Mouse (Mus musculus): ENCODE measurements around the gene Trip12.

Gene Trip12

DNA sequence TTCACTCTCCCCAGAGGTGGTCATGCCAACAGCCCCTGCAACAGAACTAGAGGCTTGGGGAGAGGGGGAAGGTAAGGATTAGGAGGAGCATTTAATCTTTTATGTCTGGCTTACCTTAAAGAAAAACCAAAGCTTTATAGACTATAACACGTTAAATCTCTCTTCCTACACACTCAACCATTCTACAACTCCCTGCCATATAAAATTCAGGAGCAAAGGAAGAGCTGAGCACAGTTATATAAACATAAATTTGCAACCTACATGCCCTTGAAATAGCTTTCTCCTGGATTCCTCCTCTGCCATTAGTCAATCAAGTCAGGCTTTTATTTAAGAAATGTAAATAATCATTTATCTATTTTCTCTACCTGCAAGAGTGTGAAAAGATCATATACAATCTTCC, 62.9 kb downstream of the Trip12 start:
- no peak for DNase-seq

DNA sequence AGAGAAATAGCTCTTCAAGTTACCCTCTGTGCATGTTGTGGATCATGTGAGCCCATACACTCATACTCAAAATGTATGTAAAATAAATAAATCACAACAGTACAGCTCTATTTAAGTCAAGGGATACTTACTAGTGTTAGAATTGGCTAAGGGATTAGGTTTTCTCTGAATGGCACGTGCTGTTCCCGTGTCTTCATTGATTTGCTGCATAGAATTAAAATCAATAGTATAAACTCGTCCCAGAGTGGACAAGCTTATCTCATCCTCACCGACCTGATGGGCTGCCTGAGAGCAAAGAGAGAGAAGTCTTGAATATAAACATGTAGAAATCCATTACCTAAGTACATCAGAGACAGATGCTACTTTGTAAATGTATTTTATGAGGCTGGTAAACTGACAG, 81.5 kb downstream of the Trip12 start:
- no peak for DNase-seq

GRCm38 (mm10) chr1:84742156-84742555, 98.2 kb downstream of the Trip12 start:
- no peak for DNase-seq

- DNase-seq, result no peak
Observed at GRCm38 (mm10) chr1:84740080-84740479, 100.2 kb downstream of the Trip12 start.

GRCm38 (mm10) chr1:84737097-84737496, 103.2 kb downstream of the Trip12 start:
- no peak for DNase-seq

DNA sequence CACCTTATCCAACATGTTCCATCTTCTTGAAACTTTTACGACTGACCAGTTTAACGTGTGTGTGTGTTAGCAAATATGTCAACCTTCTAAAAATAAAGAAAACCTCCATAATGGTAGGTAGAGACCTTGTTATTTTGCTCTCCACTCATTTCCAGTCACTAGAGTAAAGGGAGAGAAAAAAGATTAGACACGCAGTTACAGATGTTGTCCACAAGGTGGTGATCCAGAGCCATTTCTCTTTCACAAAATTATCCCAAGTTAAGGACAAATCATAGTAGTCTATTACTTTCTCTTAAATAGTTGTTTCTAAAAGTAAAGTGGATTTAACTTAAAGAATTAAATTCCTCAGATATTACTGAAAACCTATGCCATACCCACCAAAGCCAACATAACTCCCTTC, 106.5 kb downstream of the Trip12 start:
- no peak for DNase-seq

DNA sequence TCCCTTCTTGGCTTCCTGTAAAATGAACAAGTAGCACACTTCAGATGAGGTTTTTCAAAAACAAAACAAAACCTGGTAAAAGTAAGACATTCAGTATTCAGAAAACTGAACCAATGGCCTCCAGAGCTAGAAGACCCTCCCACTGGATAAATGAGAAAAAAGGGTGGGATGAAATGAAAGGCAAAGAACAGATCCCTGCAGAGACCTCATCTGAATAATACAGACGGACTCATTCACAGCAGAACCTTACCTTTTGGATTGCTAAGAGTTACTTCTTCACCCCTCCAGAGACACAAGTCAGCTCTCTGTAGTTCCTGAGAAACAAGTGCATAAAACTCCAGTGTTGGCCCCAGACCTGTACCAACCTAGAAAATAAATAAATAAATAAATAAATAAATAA, 108.6 kb downstream of the Trip12 start:
- no peak for DNase-seq

DNA sequence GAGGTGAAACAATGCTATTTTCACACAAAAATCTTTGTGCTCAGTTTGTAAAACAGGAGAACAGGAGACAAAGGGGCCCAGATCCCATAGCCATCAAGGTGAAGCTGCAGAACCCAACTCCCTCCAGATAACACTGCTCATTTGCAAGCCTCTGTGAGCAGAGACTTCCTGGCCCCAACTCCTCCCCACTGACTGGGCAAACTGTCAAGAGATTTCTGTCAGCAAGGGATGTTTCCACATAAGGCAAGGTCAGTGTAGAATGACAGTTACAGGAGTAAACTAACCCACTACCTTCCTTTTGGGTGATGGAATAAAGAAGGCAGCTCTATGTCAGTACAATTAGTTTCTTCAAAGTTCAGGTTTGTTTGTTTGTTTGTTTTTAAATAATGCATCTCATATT, 117.5 kb downstream of the Trip12 start:
- DNase-seq, result no peak

DNA sequence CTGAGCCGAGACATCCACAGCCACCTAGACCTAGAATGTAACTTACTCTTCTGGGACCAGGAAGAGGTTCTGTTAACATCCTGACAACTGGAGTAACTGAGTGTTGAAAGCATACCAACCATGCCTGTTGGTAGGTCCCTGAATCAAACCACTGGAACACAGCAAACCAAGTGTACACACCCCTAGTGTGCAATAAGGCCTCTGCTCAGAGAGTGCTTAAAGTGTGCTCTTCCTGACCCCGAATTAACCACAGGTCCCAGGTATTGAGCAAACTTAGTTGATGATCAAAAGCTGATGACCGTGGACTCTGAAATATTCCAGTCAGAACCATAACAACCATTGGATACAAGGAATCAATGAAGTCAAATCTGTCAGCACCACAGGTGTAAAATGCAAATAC, 117.9 kb downstream of the Trip12 start:
- no peak for DNase-seq

DNA sequence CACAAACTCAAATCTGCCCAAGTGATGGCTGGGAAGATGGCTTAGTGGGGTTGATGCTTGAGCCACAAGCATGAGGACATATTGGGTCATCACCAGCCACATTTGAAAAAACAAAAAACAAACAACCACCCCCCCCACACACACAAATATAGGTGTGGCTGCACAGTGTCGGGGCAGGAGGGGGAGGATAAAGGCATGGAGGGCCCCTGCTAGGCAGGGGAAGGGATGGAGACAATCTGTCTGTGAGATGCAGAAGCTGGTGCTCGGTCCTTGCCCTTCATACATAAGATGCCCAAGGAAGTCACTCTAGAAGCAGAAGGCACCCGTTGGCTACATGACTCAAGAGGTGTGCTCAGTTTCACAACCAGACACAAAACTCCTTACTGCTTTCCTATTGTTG, 118.4 kb downstream of the Trip12 start:
- no peak for DNase-seq

GRCm38 (mm10) chr1:84709810-84710785, 130.2 kb downstream of the Trip12 start:
- no peak for DNase-seq

DNA sequence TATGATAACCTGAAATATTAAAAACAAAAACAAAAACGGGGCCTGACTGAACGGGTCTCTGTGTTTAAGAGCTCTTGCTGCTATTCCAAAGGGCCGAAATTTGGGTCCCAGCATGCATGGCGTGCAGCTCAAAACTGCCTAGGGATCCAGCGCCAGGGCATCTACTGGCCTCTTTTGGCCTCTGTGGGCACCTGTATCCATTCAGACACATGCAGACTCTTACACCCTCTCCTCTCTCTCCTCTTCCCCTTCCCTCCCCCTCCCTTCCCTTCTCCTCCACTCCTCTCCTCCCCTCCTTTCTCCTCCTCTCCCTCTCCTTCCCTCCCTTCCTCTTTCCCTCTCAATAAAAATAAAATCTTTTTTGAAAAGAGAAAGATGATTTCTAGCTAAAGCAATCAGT, 130.9 kb downstream of the Trip12 start:
- no peak for DNase-seq

DNA sequence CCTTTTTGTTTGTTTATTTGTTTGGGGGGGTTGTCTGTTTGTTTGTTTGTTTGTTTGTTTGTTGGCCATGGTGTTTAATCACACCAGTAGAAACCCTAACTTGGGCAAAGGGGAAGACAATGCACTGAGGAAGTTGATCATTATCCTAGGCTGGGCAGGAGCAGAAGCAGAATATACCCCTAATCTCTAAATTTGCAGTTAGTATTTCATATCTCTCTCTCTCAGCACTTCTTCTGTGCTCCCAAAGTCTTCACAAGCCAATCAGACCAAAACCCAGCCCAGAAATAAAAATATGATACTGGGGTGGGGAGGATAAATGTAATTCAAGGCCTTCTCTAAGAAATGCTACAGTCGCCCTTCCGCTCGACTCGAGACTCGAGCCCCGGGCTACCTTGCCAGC, 140.1 kb downstream of the Trip12 start:
- DNase-seq, result no peak

DNA sequence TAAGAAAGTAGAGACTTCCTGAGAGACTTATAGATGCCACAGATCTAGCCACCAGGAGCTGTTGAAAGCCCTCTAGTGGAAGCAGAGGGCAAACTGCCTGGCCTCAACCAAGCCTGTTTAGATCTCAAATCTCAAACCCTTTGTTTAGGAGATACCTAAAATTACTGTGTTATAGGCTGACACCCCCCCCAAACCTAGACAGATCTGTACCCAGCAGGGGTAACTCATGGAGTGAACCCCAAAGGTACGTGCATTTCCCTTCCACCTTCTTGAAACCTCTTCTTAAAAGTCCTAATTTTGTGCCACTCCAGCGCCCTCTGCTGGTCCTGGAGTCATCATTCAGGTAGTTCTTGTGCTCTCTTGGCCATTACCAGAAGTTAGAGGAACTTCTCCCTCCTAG, 143.2 kb downstream of the Trip12 start:
- DNase-seq, result no peak

- DNase-seq, result peak; percentile 78 to 80
Observed at GRCm38 (mm10) chr1:84695517-84696411, 144.6 kb downstream of the Trip12 start, which contains the start of gene Dner. Gene Dner, minus strand, starts transcription at chr1:84696221.

- no peak for DNase-seq
Observed at GRCm38 (mm10) chr1:84694688-84695474, 145.4 kb downstream of the Trip12 start.

DNA sequence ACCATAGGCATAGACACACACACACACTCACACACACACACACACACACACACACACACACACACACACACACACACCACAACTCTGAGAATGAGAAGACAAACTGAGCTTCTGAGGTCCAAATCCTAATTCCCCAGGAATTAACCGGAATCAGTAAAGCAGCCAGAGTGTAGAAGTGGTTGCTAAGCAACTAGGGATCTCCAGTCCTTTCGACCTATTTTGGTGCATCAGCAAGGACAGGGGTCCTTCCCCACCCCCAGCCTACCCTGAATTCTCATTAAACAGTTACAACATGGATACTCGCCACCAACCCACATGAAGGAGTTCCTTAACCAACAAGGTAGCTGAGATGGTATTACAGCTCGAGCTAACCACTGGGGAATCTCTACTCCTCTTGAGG, 162.4 kb downstream of the Trip12 start:
- no peak for DNase-seq
